Mouse (Mus musculus) liver, adult 2 months (tissue): ENCODE data around the gene Gimap9.

Experiments used
- CTCF ChIP-seq: fragments of 200-500 bp; IDR thresholded peaks from 2 replicates; pipeline ENCODE4 v1.5.1; 2011; ENCODE audit warnings: low read depth, low read length, control low read depth
- POLR2A ChIP-seq: fragments of 200-500 bp; IDR thresholded peaks from 2 replicates; pipeline ENCODE4 v1.6.1; 2011; ENCODE audit warnings: low read length, control low read depth; ENCODE audit not compliant: insufficient read depth; ENCODE audit errors: extremely low read depth

GRCm38 (mm10) chr6:48698066-48698856 lies 22.3 kb downstream of the Gimap9 start:
- TF ChIP-seq CTCF (no peak), POLR2A (no peak)
